Mouse (Mus musculus) erythroblast, embryonic 14.5 days (primary cell): ENCODE data around the gene Gmds.

Source experiments
- GATA1 ChIP-seq: IDR thresholded peaks from 2 replicates; pipeline ENCODE4 v1.6.1; 2012; ENCODE audit warnings: low read length, inconsistent platforms, mixed read lengths
- TAL1 ChIP-seq: IDR thresholded peaks from 3 replicates; pipeline ENCODE4 v1.6.1; 2012; ENCODE audit warnings: low read length, inconsistent platforms, mixed read lengths

- TF ChIP-seq GATA1 (no peak), TAL1 (no peak)
Observed at GRCm38 (mm10) chr13:31958346-31959335, 379.9 kb downstream of the Gmds start.
